Mouse (Mus musculus): ENCODE measurements around the gene Cox8c. TPM values are rescaled to one million over a fixed set of nuclear protein-coding genes. Genes with fewer than 3 reads are reported as not detected.
A peak's percentile ranks its signal among the peaks of the same experiment; 100 is the strongest.

Gene Cox8c
- total RNA-seq (2021), result not detected

GRCm38 (mm10) chr12:102899091-102899490, at the start of gene Cox8c:
TSS of gene Cox8c (plus strand) at chr12:102899316.
- intact Hi-C loops (cut with DNase I), result no loop called here
- no peak for DNase-seq (ENCODE audit: low spot score)

- DNase-seq (ENCODE audit: low spot score), result no peak
- intact Hi-C loops (cut with DNase I), result no loop called here
Observed at GRCm38 (mm10) chr12:102860806-102861205, 38.3 kb upstream of the Cox8c start.

- intact Hi-C loops (cut with DNase I), result no loop called here
- DNase-seq (ENCODE audit: low spot score), result no peak
Observed at GRCm38 (mm10) chr12:102869802-102870201, 29.3 kb upstream of the Cox8c start.

- intact Hi-C loops (cut with DNase I), result no loop called here
- DNase-seq (ENCODE audit: low spot score), result no peak
Observed at GRCm38 (mm10) chr12:102870527-102870926, 28.6 kb upstream of the Cox8c start.

GRCm38 (mm10) chr12:102877301-102878030, 21.6 kb upstream of the Cox8c start:
- intact Hi-C loops (cut with DNase I), result loop anchor here (2.0 to 5.0 kb wide), 3 partner anchors 85 to 135 kb away; partner anchors contain the start of genes Gm20604, Moap1 and Tmem251
- DNase-seq (ENCODE audit: low spot score), result peak; percentile 10

- intact Hi-C loops (cut with DNase I), result loop anchor here (2.0 to 5.0 kb wide), 3 partner anchors 86 to 136 kb away; partner anchors contain the start of genes Gm20604, Moap1 and Tmem251
- peak; percentile 95 for DNase-seq (ENCODE audit: low spot score)
Observed at GRCm38 (mm10) chr12:102878031-102878823, 20.9 kb upstream of the Cox8c start, which contains the start of gene Btbd7. TSS of gene Btbd7 (minus strand) at chr12:102878471.

GRCm38 (mm10) chr12:102878901-102879300, 20.2 kb upstream of the Cox8c start:
- intact Hi-C loops (cut with DNase I), result loop anchor here (2.0 to 5.0 kb wide), 3 partner anchors 87 to 137 kb away; partner anchors contain the start of genes Gm20604, Moap1 and Tmem251
- no peak for DNase-seq (ENCODE audit: low spot score)

GRCm38 (mm10) chr12:102885735-102886134, 13.4 kb upstream of the Cox8c start:
- no peak for DNase-seq (ENCODE audit: low spot score)
- intact Hi-C loops (cut with DNase I), result loop anchor here (5.0 kb wide), 1 partner anchor 177 kb away; no protein-coding TSS in a partner anchor

GRCm38 (mm10) chr12:102887366-102887765, 11.8 kb upstream of the Cox8c start:
- DNase-seq (ENCODE audit: low spot score), result no peak
- intact Hi-C loops (cut with DNase I), result loop anchor here (5.0 kb wide), 1 partner anchor 175 kb away; no protein-coding TSS in a partner anchor

- no peak for DNase-seq (ENCODE audit: low spot score)
- intact Hi-C loops (cut with DNase I), result loop anchor here (5.0 kb wide), 1 partner anchor 174 kb away; no protein-coding TSS in a partner anchor
Observed at GRCm38 (mm10) chr12:102888568-102888967, 10.5 kb upstream of the Cox8c start.

- intact Hi-C loops (cut with DNase I), result no loop called here
Observed at GRCm38 (mm10) chr12:102908191-102908590, 9.1 kb downstream of the Cox8c start.

GRCm38 (mm10) chr12:102916073-102916472, 17.0 kb downstream of the Cox8c start:
- intact Hi-C loops (cut with DNase I), result no loop called here
- DNase-seq (ENCODE audit: low spot score), result no peak

More at GRCm38 (mm10) chr12:102908191-102908590, 9.1 kb downstream of the Cox8c start:
- no peak for DNase-seq (ENCODE audit: low spot score)

- intact Hi-C loops (cut with DNase I), result no loop called here
- DNase-seq (ENCODE audit: low spot score), result no peak
Observed at GRCm38 (mm10) chr12:102929764-102930163, 30.6 kb downstream of the Cox8c start.

GRCm38 (mm10) chr12:102930335-102930734, 31.2 kb downstream of the Cox8c start:
- no peak for DNase-seq (ENCODE audit: low spot score)
- intact Hi-C loops (cut with DNase I), result no loop called here

GRCm38 (mm10) chr12:102930789-102931188, 31.7 kb downstream of the Cox8c start:
- no peak for DNase-seq (ENCODE audit: low spot score)
- intact Hi-C loops (cut with DNase I), result no loop called here

GRCm38 (mm10) chr12:102935892-102936291, 36.8 kb downstream of the Cox8c start:
- intact Hi-C loops (cut with DNase I), result no loop called here
- DNase-seq (ENCODE audit: low spot score), result no peak

- DNase-seq (ENCODE audit: low spot score), result no peak
- intact Hi-C loops (cut with DNase I), result no loop called here
Observed at GRCm38 (mm10) chr12:102945571-102945970, 46.5 kb downstream of the Cox8c start.

GRCm38 (mm10) chr12:102947826-102948225, 48.7 kb downstream of the Cox8c start:
- no peak for DNase-seq (ENCODE audit: low spot score)
- intact Hi-C loops (cut with DNase I), result no loop called here

- intact Hi-C loops (cut with DNase I), result no loop called here
- DNase-seq (ENCODE audit: low spot score), result no peak
Observed at GRCm38 (mm10) chr12:102948778-102949394, 49.8 kb downstream of the Cox8c start, which contains the start of gene Unc79. TSS of gene Unc79 (plus strand) at chr12:102948859.
